Mouse (Mus musculus): ENCODE measurements around the gene Clps. TPM values are rescaled to one million over a fixed set of nuclear protein-coding genes. Genes with fewer than 3 reads are reported as not detected.

Gene Clps
- 0.35 TPM for polyA plus RNA-seq (2017; shearing (Covaris generic))

DNA sequence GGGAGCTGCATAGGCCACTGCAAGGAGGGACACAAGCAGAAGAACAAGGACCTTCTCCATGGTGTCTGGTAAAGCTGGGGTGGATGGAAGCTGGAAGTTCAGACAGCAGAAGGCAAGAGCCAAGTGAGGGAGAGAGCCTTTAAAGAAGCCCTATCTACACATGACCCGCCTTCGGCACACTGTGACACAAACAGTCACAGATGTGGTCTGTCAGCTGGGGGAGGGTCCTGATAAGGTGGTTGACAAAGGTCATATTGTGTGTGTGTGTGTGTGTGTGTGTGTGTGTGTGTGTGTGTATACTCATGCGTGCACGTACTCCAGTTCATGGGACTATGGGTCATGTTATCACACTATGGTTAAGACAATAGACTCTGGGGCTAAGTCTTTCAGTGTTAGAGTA lies at the start of gene Clps:
Clps (minus strand) TSS at position 169 of the 400 bp plus-strand sequence.

DNA sequence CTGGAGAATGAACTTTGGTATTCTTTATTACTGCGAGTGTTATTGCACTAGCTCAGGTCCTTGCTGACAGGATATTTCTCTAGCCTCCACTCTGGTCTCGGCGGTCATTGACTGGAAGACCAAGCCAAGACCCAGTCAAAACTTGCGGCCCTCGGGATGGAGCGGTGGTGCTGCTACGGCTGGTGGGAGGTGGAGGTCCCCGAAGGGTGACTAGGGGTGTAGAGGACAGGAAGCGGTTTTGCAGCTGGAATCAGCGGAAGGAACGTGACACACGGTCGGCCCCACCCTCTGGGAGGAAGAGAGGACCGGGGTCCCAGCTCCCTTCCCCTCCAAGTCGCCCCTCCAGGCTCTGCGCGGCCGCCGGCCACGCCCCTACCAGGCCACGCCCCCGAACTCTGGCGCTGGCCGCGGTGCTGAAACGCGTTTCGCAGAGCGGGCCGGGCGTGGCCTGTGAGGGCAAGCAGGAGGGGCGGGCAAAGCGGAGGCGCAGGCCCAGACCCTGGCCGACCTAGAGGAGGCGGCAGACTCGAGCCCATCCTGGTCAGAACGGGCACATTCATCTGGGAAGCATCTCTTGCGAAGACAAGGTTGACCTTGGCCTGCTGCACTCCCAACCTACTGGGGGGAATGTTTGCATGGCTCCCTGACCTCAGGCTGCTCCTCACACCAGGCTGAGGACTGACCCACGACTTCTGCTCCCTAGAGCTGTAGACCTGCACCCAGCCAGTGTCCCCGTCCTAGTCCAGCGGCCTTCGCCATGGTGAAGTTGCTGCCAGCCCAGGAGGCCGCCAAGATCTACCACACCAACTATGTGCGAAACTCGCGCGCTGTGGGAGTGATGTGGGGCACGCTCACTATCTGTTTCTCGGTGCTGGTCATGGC lies 14.9 kb upstream of the Clps start, which contains the start of gene Lhfpl5:
Lhfpl5 (plus strand) TSS at position 398 of the 882 bp plus-strand sequence.

DNA sequence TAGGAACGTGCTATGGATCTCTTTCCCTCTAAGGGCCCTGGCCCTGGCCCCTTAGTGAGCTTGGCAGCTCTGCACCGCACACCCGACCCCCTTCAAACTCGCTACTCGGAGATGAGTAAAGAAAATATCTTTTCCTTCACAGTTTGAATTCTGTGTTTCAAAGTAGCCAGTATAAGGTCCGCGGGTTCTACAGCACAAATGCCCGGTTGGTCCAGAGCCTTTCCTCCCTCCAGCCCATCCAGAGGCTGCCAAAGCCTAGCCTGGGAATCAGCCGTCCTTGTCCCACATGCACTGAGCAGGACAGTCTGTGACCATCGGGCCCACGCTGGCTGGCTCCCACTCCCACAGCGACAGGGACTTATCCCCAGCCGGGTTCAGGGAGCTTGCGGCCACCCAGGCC lies 11.5 kb downstream of the Clps start, which contains the start of gene Clpsl2:
Clpsl2 (plus strand) TSS at position 301 of the 400 bp plus-strand sequence.

DNA sequence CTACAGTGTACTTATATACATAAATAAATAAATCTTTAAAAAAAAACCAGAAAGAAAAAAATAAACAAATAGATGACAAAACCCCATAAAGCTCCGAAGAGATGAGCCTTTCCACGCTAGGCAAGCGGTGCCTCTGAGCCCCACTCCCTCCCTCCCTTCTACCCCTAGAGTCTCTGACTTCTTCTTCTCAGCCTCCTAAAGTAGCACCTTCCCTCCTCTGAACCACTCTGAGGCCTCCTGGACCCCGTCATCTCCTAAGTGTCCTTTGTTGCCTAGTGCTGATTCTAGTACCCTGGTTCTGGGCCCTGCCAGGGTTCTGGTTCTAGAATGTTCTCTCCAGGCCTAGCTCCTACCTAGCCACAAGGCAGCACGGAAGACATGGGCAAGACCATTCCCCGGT lies 30.1 kb downstream of the Clps start, which contains the start of gene Armc12:
Armc12 (plus strand) TSS at position 301 of the 400 bp plus-strand sequence.

DNA sequence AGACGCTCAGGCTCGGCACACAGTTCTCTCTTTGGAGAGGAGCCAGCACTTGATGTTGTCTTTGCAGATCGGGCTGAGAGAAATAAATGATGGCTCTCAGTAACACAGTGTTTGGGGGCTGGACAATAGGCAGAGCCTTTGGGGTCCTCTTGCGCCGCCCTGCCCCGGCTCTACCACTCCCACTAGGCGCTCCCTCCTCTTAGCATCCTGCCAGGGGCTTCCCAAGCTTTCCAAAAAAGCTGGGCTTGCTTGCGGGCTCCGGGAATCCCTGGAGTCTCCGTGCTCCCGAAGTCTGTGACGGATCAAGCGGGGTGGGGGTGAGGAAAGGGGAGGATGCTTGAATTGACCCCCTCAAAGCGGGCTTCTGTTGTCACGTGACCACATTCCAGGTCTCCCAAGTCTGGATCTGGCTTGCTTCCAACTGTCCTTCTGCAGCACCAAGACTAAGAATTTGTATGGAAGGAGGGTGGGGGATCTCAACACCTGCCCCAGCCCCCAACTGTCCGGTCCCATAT lies 43.1 kb downstream of the Clps start, which contains the start of gene Fkbp5:
Fkbp5 (minus strand) TSS at position 87 of the 515 bp plus-strand sequence.

Other genes starting within 250 kb of the Clps start
- gene Fance, start 247.2 kb downstream of the Clps start, polyA plus RNA-seq (2017; shearing (Covaris generic)) = 39.3 TPM
- gene Rpl10a, start 232.3 kb downstream of the Clps start, polyA plus RNA-seq (2017; shearing (Covaris generic)) = 355 TPM
- 0.37 TPM for gene Tead3, start 209.9 kb downstream of the Clps start, polyA plus RNA-seq (2017; shearing (Covaris generic))
- 0.32 TPM for gene Tulp1, start 195.5 kb downstream of the Clps start, polyA plus RNA-seq (2017; shearing (Covaris generic))
- gene Fkbp5, start 43.2 kb downstream of the Clps start, polyA plus RNA-seq (2017; shearing (Covaris generic)) = 57.8 TPM
- gene Armc12, start 30.0 kb downstream of the Clps start, polyA plus RNA-seq (2017; shearing (Covaris generic)) = not detected
- not detected for gene Clpsl2, start 11.4 kb downstream of the Clps start, polyA plus RNA-seq (2017; shearing (Covaris generic))
- gene Lhfpl5, start 14.9 kb upstream of the Clps start, polyA plus RNA-seq (2017; shearing (Covaris generic)) = 0.91 TPM
- gene Srpk1, start 61.9 kb upstream of the Clps start, polyA plus RNA-seq (2017; shearing (Covaris generic)) = 225 TPM
- gene Slc26a8, start 129.5 kb upstream of the Clps start, polyA plus RNA-seq (2017; shearing (Covaris generic)) = 0.38 TPM
- 103 TPM for gene Mapk14, start 130.6 kb upstream of the Clps start, polyA plus RNA-seq (2017; shearing (Covaris generic))
- gene AC170998.1, start 165.3 kb upstream of the Clps start, polyA plus RNA-seq (2017; shearing (Covaris generic)) = 5.7 TPM
- gene Mapk13, start 208.5 kb upstream of the Clps start, polyA plus RNA-seq (2017; shearing (Covaris generic)) = not detected
- gene Brpf3, start 240.3 kb upstream of the Clps start, polyA plus RNA-seq (2017; shearing (Covaris generic)) = 12.3 TPM

Data from CD4-positive, CD25-positive, alpha-beta regulatory T cell (primary cell).